Mouse (Mus musculus) embryonic facial prominence, embryonic 15.5 days (tissue): ENCODE measurements around the gene Dgat2. TPM values are rescaled to one million over a fixed set of nuclear protein-coding genes. Genes with fewer than 3 reads are reported as not detected.
A peak's percentile ranks its signal among the peaks of the same experiment; 100 is the strongest.

Source experiments
- ATAC-seq: fragments of 200-750 bp; cut with Nextera tagmentation; 2 replicates; pipeline ENCODE4 v1.8.0; 2017; ENCODE audit warnings: low read depth, moderate TSS enrichment; ENCODE audit not compliant: insufficient number of reproducible peaks, low FRiP score, low TSS enrichment
- H3K27ac ChIP-seq: fragments of 300-500 bp; sonication (generic); replicated peaks from 2 replicates; pipeline ENCODE4 v1.5.1; 2015; ENCODE audit warnings: mild to moderate bottlenecking, inconsistent platforms
- H3K27me3 ChIP-seq: fragments of 300-500 bp; sonication (generic); 2 replicates; pipeline ENCODE4 v1.6.1; 2015; ENCODE audit warnings: inconsistent platforms
- H3K36me3 ChIP-seq: fragments of 300-500 bp; sonication (generic); 2 replicates; pipeline ENCODE4 v1.6.1; 2015; ENCODE audit warnings: mild to moderate bottlenecking, inconsistent platforms
- H3K4me1 ChIP-seq: fragments of 300-500 bp; sonication (generic); 2 replicates; pipeline ENCODE4 v1.6.1; 2015; ENCODE audit warnings: inconsistent platforms
- H3K4me2 ChIP-seq: fragments of 300-500 bp; sonication (generic); replicated peaks from 2 replicates; pipeline ENCODE4 v1.6.1; 2015; ENCODE audit warnings: mild to moderate bottlenecking, inconsistent platforms
- H3K4me3 ChIP-seq: fragments of 300-500 bp; sonication (generic); replicated peaks from 2 replicates; pipeline ENCODE4 v1.5.1; 2015; ENCODE audit warnings: mild to moderate bottlenecking, inconsistent platforms
- H3K9ac ChIP-seq: fragments of 300-500 bp; sonication (generic); 2 replicates; pipeline ENCODE4 v1.6.1; 2015; ENCODE audit warnings: inconsistent platforms
- H3K9me3 ChIP-seq: fragments of 300-500 bp; sonication (generic); replicated peaks from 2 replicates; pipeline ENCODE4 v1.6.1; 2016; ENCODE audit warnings: inconsistent platforms
- WGBS: fragments of 180-500 bp; shearing (Covaris S2); methylation state at CpG from one replicate; pipeline ENCODE4 v1.1.7; 2015; 5-methylcytosine and 5-hydroxymethylcytosine counted together
- polyA plus RNA-seq: library from polyadenylated mRNA; unstranded; fragments of >200 nt; fragmentation: Nextera tagmentation; extraction: Ambion mirVana; gene quantifications from 2 replicates; pipeline ENCODE4 v1.2.1, GENCODE M21; 2015

The Dgat2 gene
- polyA plus RNA-seq, 1 experiment from 2014 or later, result 98.5 TPM

GRCm38 (mm10) chr7:99172898-99173297 is 9.6 kb downstream of the Dgat2 start:
- no peaks in the 10 kb centered on the region for H3K36me3 ChIP-seq
- no peak for ATAC-seq
- WGBS, result 60% methylated on average over 6 of the region's 6 CpGs
- no peaks in the 10 kb centered on the region for H3K27me3 ChIP-seq
- H3K4me1 ChIP-seq, result peaks cover 20% of the 10 kb centered on the region
- no peak overlapping the region for H3K27ac ChIP-seq
- H3K9ac ChIP-seq, result no peak overlapping the region
- no peak overlapping the region for H3K4me3 ChIP-seq
- H3K9me3 ChIP-seq, result no peaks in the 10 kb centered on the region
- no peak overlapping the region for H3K4me2 ChIP-seq

- no peak overlapping the region for H3K27ac ChIP-seq
- no peak overlapping the region for H3K4me3 ChIP-seq
- H3K9ac ChIP-seq, result no peak overlapping the region
- ATAC-seq, result no peak
- H3K4me2 ChIP-seq, result no peak overlapping the region
- H3K4me1 ChIP-seq, result peaks cover 26% of the 10 kb centered on the region
- H3K27me3 ChIP-seq, result no peaks in the 10 kb centered on the region
- 61% methylated on average over 10 of the region's 10 CpGs for WGBS
- H3K36me3 ChIP-seq, result no peaks in the 10 kb centered on the region
- no peaks in the 10 kb centered on the region for H3K9me3 ChIP-seq
Measured at GRCm38 (mm10) chr7:99171730-99172463, 10.6 kb downstream of the Dgat2 start.

- H3K4me3 ChIP-seq, result no peak overlapping the region
- ATAC-seq, result no peak
- no peak overlapping the region for H3K9ac ChIP-seq
- H3K4me1 ChIP-seq, result peaks cover 30% of the 10 kb centered on the region
- H3K9me3 ChIP-seq, result no peaks in the 10 kb centered on the region
- no peak overlapping the region for H3K4me2 ChIP-seq
- H3K27ac ChIP-seq, result no peak overlapping the region
- H3K27me3 ChIP-seq, result no peaks in the 10 kb centered on the region
- H3K36me3 ChIP-seq, result no peaks in the 10 kb centered on the region
- 93% methylated on average over 6 of the region's 6 CpGs for WGBS
Measured at GRCm38 (mm10) chr7:99170519-99170918, 12.0 kb downstream of the Dgat2 start.

- H3K4me2 ChIP-seq, result no peak overlapping the region
- H3K36me3 ChIP-seq, result no peaks in the 10 kb centered on the region
- H3K9me3 ChIP-seq, result no peaks in the 10 kb centered on the region
- ATAC-seq, result no peak
- 88% methylated on average over 9 of the region's 9 CpGs for WGBS
- no peak overlapping the region for H3K9ac ChIP-seq
- H3K4me3 ChIP-seq, result no peak overlapping the region
- no peaks in the 10 kb centered on the region for H3K27me3 ChIP-seq
- no peak overlapping the region for H3K27ac ChIP-seq
- H3K4me1 ChIP-seq, result peaks cover 30% of the 10 kb centered on the region
Measured at GRCm38 (mm10) chr7:99169717-99170403, 12.7 kb downstream of the Dgat2 start.

- Histone ChIP-seq H3K27me3 (no peaks in the 10 kb centered on the region), H3K9me3 (no peaks in the 10 kb centered on the region), H3K4me2 (no peak overlapping the region), H3K36me3 (no peaks in the 10 kb centered on the region), H3K4me1 (peaks cover 35% of the 10 kb centered on the region), H3K9ac (no peak overlapping the region), H3K4me3 (no peak overlapping the region), H3K27ac (no peak overlapping the region)
- ATAC-seq, result no peak
- 75% methylated on average over 6 of the region's 6 CpGs for WGBS
Measured at GRCm38 (mm10) chr7:99168756-99169155, 13.8 kb downstream of the Dgat2 start.

- H3K9me3 ChIP-seq, result no peaks in the 10 kb centered on the region
- no peak overlapping the region for H3K4me3 ChIP-seq
- H3K4me2 ChIP-seq, result no peak overlapping the region
- peaks cover 30% of the 10 kb centered on the region for H3K4me1 ChIP-seq
- 52% methylated on average over 5 of the region's 5 CpGs for WGBS
- ATAC-seq, result no peak
- H3K27me3 ChIP-seq, result no peaks in the 10 kb centered on the region
- peak overlapping the region; percentile 60; the same call in 1 of the 2 replicates for H3K27ac ChIP-seq
- H3K36me3 ChIP-seq, result no peaks in the 10 kb centered on the region
- no peak overlapping the region for H3K9ac ChIP-seq
Measured at GRCm38 (mm10) chr7:99167939-99168338, 14.6 kb downstream of the Dgat2 start.

- peaks cover 19% of the 10 kb centered on the region; the same call in 1 of the 2 replicates for H3K4me1 ChIP-seq
- H3K36me3 ChIP-seq, result no peaks in the 10 kb centered on the region
- no peak overlapping the region for H3K9ac ChIP-seq
- H3K4me3 ChIP-seq, result no peak overlapping the region
- H3K4me2 ChIP-seq, result no peak overlapping the region
- WGBS, result 65% methylated on average over 8 of the region's 8 CpGs
- H3K27me3 ChIP-seq, result no peaks in the 10 kb centered on the region
- H3K9me3 ChIP-seq, result no peaks in the 10 kb centered on the region
- H3K27ac ChIP-seq, result no peak overlapping the region
- no peak for ATAC-seq
Measured at GRCm38 (mm10) chr7:99166159-99166558, 16.4 kb downstream of the Dgat2 start.

- Histone ChIP-seq H3K4me2 (no peak overlapping the region), H3K36me3 (no peaks in the 10 kb centered on the region), H3K27me3 (no peaks in the 10 kb centered on the region), H3K4me3 (no peak overlapping the region), H3K9me3 (no peaks in the 10 kb centered on the region), H3K9ac (no peak overlapping the region), H3K27ac (peak overlapping the region; percentile 44; the same call in 1 of the 2 replicates), H3K4me1 (peaks cover 19% of the 10 kb centered on the region; the same call in 1 of the 2 replicates)
- ATAC-seq, result no peak
- 69% methylated on average over 7 of the region's 7 CpGs for WGBS
Measured at GRCm38 (mm10) chr7:99164873-99165410, 17.6 kb downstream of the Dgat2 start.

GRCm38 (mm10) chr7:99162462-99162861 is 20.1 kb downstream of the Dgat2 start:
- Histone ChIP-seq H3K4me1 (peaks cover 14% of the 10 kb centered on the region; the same call in 1 of the 2 replicates), H3K36me3 (no peaks in the 10 kb centered on the region), H3K9me3 (no peaks in the 10 kb centered on the region), H3K4me2 (no peak overlapping the region), H3K9ac (no peak overlapping the region), H3K4me3 (no peak overlapping the region), H3K27ac (no peak overlapping the region), H3K27me3 (no peaks in the 10 kb centered on the region)
- ATAC-seq, result no peak
- whole genome bisulfite sequencing, result 93% methylated on average over 7 of the region's 7 CpGs

- H3K27me3 ChIP-seq, result no peaks in the 10 kb centered on the region
- no peaks in the 10 kb centered on the region for H3K36me3 ChIP-seq
- WGBS, result 87% methylated on average over 11 of the region's 11 CpGs
- no peak overlapping the region for H3K4me2 ChIP-seq
- no peak overlapping the region for H3K4me3 ChIP-seq
- peaks cover 9% of the 10 kb centered on the region; the same call in 1 of the 2 replicates for H3K4me1 ChIP-seq
- H3K9ac ChIP-seq, result no peak overlapping the region
- H3K9me3 ChIP-seq, result no peaks in the 10 kb centered on the region
- no peak overlapping the region for H3K27ac ChIP-seq
- no peak for ATAC-seq
Measured at GRCm38 (mm10) chr7:99161961-99162360, 20.6 kb downstream of the Dgat2 start.

GRCm38 (mm10) chr7:99161529-99161928 is 21.0 kb downstream of the Dgat2 start:
- Histone ChIP-seq H3K27me3 (no peaks in the 10 kb centered on the region), H3K4me3 (no peak overlapping the region), H3K4me2 (no peak overlapping the region), H3K27ac (no peak overlapping the region), H3K36me3 (no peaks in the 10 kb centered on the region), H3K9ac (no peak overlapping the region), H3K4me1 (peaks cover 9% of the 10 kb centered on the region; the same call in 1 of the 2 replicates), H3K9me3 (no peaks in the 10 kb centered on the region)
- no peak for ATAC-seq
- 40% methylated on average over 4 of the region's 4 CpGs for WGBS
